Mouse (Mus musculus) embryo, embryonic 11.5 days (tissue): Measurements from ENCODE around the gene Trip10.

Experiments used
- DNase-seq: peaks from one replicate; pipeline ENCODE4 v3.0.0-alpha.2; 2012; ENCODE audit warnings: low read depth, low spot score

Gene Trip10

DNA sequence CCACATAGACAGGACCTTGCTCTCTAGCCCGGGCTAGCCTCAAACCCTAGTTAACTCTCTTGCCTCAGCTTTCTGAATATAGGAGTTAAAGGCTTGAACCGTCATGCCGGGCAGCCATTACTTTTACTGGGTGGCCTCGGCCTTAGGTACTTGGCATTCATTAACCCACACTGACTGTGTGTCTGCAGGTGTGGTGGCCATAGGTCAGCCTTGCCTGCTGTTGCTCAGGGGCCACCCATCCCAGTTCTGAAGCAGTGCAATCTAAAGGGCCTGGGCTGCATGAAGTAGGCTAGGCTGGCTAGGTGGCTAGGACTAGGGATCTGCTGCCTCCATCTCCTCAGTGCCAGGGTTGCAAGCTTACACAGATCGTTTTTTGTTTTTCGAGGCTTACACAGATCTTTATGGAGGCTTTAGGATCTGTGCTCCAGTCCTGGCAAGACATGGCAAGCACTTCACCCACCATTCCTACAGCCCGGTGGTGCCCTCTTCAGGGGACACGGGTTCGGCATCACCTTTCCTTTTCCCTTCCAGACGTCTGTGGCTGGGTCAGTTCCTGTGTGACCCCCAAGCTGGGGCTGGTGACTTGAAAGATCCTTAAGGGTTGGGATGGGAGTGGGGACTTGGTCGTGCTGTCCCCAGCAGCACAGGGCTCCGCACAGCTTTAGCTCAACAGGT, 14.9 kb upstream of the Trip10 start:
- DNase-seq: no peak

DNA sequence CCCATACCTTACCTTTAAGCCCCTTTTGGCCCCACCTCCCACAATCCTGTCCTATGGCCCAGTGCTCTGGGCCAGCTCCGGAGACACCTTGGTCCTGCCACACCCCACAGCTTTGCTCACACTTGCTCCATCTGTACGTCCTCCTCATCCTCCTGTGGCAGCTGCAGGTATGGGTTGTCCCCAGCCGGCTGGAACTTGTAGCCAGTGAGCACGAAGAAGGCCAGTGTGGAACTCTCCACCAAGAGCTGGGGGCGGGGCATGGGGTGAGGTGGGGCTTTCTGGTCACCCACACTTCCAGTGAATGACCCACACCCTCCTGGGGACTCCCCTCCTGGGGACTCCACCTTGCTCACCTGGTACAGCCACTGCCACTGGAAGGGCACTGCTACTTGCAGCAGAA, 13.5 kb upstream of the Trip10 start:
- no peak for DNase-seq

DNA sequence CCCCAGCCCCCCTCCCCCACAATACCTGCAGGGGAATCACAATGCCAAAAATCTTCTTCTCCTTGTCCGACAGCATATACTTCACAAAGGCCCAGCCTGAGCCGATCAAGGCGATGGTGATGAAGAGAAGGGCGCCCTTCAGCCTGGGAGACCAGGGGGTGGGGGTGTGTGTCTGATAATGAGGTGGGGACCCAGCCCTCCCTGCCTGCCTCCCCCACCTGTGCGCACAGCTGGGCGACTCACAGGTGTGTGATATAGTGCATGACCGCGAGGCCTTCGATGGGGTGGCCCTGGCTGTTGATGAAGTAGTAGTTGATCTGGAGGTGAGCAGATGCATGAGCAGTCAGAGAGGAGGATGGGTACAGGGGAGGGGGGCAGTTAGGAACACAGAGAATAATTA, 12.1 kb upstream of the Trip10 start:
- DNase-seq: no peak

DNA sequence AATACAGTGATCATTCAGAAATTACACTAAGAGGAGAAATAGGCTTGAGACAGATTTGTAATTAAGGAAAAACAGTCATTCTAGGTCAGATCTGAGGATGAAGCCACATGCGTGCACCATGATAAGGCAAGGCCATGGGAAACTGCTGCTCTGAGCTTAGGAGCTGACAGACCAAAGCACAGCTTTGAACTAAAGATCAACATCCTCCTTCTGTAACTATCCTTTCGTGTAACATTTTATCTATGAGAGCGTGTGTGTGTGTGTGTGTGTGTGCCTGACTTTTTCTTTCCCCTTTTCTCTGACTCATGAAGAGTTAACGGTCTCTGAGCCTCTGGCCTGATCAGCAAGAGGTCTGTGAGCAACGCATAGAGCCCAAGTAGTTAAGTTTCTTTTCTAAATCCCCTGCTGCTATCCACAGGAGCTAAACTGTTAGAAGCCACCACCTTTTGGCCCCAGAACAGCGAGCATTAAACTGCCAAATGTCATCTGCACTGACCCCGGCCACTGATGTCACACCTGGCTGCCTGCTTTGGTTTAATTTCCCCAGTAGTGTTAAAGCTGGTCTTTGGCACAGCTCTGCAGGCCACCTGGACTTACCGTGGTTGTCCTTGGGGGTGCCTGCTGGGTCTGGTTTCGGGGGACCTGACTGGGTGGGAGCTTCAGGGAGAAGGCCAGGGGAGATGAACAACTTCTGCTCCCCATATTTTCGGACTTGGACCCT, 5.4 kb upstream of the Trip10 start:
- no peak for DNase-seq

DNA sequence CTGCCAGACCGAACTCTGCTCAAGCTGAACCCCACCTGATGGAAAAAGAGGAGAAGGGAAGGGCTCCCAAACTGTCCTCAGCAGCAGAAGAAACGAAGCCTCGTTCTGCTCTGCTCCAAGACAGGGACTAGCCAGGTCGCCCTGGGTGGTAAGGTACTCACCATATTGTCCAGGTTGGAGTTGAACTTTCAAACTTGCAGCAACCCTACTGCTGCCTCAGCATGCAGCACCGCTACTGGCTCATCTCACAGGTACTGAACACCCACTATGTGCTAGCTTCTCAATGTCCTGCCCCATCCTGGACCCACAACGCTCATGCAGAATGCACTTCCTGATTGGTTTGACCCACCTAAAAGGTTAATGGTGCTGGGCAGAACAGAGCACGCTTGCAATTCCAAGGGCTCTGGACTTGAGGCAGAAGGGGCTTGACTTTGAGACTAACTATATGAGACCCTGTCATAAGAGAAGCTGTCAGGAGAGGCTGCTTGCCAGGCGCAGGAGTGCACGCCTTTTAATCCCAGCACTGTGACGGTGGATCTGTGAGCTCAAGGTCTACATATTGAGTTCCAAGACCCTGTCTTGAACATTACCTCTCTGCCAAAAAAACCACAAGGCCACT, 3.8 kb upstream of the Trip10 start:
- DNase-seq: no peak

- no peak for DNase-seq
Measured at GRCm38 (mm10) chr17:57246663-57247392, 2.4 kb upstream of the Trip10 start.

DNA sequence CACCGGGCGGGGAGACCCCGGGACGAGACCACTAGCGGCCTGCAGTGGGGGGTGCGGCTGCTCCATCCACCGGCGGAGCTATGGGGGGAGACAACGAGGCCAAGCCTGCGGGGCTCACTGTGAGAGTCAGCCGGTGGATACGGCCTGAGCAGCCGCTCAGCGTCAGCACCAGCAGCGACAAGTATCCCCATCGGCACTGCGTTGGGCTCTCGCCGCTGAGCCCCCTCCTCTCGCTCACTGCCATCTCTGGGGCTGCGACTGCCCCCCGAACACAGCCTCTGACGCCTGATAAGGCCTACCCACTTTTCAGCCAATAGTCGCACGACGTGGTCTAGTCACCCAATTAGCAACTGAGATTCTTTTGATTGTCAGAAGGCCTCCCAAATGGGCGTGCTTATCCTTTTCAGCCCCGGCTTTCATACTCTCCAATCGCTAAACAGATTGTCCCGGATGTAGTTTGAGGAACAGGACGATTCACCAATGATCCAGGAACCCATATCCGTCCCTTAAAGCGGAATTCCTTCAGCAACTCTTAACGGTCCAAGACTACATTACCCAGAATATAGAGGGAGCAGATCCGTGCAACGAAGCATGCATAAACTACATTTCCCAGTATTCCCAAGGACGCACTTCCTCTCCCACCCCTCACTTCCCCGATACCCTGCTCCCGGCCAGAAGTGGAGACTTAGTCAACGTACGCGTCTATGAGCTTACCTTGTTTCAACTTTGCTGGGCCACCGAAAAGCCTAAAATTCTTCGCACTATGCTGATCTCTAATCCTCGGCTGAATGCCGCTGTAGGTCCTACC, 1.7 kb upstream of the Trip10 start:
- DNase-seq: peak; percentile 93

GRCm38 (mm10) chr17:57248201-57248699, 1.0 kb upstream of the Trip10 start, which contains the start of gene Gpr108:
Gene Gpr108 (minus strand): TSS chr17:57248446.
- peak; percentile 78 for DNase-seq

GRCm38 (mm10) chr17:57248771-57249170, 484 bp upstream of the Trip10 start:
- DNase-seq: no peak

GRCm38 (mm10) chr17:57250461-57251160, 1.4 kb downstream of the Trip10 start:
- DNase-seq: no peak

- no peak for DNase-seq
Measured at GRCm38 (mm10) chr17:57251431-57251830, 2.2 kb downstream of the Trip10 start.

DNA sequence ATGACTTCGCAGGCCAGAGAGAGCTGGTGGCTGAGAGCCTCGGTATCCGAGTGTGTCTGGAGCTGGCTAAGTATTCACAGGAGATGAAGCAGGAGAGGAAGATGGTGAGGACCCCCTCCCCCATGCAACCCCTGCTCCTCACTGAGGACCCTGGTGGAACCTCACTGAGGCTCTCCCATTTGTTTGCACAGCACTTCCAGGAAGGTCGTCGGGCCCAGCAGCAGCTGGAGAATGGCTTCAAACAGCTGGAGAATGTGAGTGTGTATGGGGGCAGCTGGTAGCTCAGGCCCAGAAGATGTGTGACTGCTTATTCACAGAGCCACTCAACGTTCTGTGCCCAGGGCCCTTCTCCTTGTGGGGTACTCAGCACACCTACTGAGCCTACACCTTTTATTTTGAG, 4.1 kb downstream of the Trip10 start:
- DNase-seq: no peak

- DNase-seq: no peak
Measured at GRCm38 (mm10) chr17:57255354-57255753, 6.1 kb downstream of the Trip10 start.

GRCm38 (mm10) chr17:57256921-57257485, 7.7 kb downstream of the Trip10 start:
- no peak for DNase-seq

GRCm38 (mm10) chr17:57258191-57258590, 8.9 kb downstream of the Trip10 start:
- no peak for DNase-seq

GRCm38 (mm10) chr17:57259742-57260141, 10.5 kb downstream of the Trip10 start:
- no peak for DNase-seq

DNA sequence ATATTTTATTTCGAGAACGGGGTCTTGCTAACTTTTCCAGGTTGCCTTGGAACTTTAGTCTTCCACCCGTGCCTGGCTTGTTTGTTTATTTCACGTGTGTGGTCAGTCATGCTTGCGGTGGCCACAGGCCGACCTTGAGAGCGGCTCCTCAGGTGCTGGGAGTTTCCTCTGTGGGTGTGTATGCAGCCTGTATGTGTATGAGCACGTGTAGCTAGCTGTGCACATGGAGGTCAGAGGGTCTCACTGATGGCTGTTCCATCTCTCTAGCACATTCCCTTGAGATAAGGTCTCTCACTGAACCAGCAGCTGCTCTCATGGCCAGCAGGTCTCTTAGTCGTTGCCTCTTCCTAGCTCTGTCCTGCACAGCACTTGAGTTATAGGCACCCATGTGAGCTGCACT, 11.1 kb downstream of the Trip10 start:
- no peak for DNase-seq

- DNase-seq: no peak
Measured at GRCm38 (mm10) chr17:57261286-57261685, 12.0 kb downstream of the Trip10 start.

- no peak for DNase-seq
Measured at GRCm38 (mm10) chr17:57261796-57262195, 12.5 kb downstream of the Trip10 start.

DNA sequence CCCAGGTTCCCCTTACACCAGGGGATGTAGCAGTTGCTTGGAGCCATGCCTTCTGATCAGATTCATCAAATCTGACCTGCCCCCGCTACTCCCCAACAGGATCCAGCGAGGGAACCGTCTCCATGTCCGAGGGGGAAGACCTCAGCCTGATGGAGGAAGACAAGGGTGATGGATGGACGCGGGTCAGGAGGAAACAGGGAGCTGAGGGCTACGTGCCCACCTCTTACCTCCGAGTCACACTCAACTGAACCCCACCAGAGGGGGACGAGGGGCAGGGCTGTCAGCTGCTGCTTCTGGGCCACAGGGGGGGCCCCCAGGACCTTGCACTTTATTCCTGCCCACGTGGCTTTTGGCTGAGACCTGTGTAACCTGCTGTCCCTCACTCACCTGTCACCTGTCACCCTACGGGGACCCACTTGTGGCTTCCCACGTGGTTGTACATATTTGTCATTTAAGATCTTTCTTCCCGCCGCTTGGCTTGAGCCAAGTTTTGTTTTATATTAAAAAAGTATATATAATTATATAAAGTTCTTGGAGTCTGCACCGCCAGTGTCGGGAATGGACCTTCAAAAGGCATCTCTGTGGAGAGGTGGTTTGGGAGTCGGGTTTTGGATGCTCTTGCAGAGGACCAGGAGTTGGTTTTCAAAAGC, 13.8 kb downstream of the Trip10 start:
- no peak for DNase-seq
